Mouse (Mus musculus) ES-E14 (cell line): Measurements from ENCODE around the gene Kif19a.

Experiments
- CHD2 ChIP-seq: IDR thresholded peaks from 2 replicates; pipeline ENCODE4 v1.6.1; 2014; ENCODE audit warnings: mild to moderate bottlenecking, low read depth, low read length, inconsistent platforms
- HCFC1 ChIP-seq: IDR thresholded peaks from 2 replicates; pipeline ENCODE4 v1.6.1; 2012; ENCODE audit warnings: low read length, inconsistent platforms, borderline replicate concordance; ENCODE audit not compliant: insufficient read depth
- MAFK ChIP-seq: IDR thresholded peaks from 2 replicates; pipeline ENCODE4 v1.6.1; 2014; ENCODE audit warnings: mild to moderate bottlenecking, low read depth, low read length, inconsistent platforms; ENCODE audit not compliant: insufficient read depth
- ZC3H11A ChIP-seq: IDR thresholded peaks from 2 replicates; pipeline ENCODE4 v1.6.1; 2012; ENCODE audit warnings: low read depth, mild to moderate bottlenecking, inconsistent platforms, low read length, borderline replicate concordance
- ZNF384 ChIP-seq: IDR thresholded peaks from 2 replicates; pipeline ENCODE4 v1.6.1; 2012; ENCODE audit warnings: low read depth, low read length, inconsistent platforms

GRCm38 (mm10) chr11:114736913-114737624, 28.1 kb upstream of the Kif19a start:
- no peak for TF ChIP-seq CHD2
- TF ChIP-seq HCFC1: no peak
- TF ChIP-seq ZNF384: no peak
- TF ChIP-seq MAFK: no peak
- no peak for TF ChIP-seq ZC3H11A
